In genomic region chr9:121616471-121616870, GRCm38 (mm10) we compare ENCODE assay signal across 12 mouse cellular contexts. TPM values are rescaled to one million over a fixed set of nuclear protein-coding genes. Genes with fewer than 3 reads are reported as not detected.
A peak's percentile ranks its signal among the peaks of the same experiment; 100 is the strongest.
DNase-seq lines count a peak whose midpoint lies in the region; ATAC-seq and TF ChIP-seq lines count a peak whose summit lies in the region.
"Had no signal": no experiment of that assay in that cellular context is flagged by ENCODE, and none has a peak within 500 bp of the region (broad histone marks: within the 10 kb centered on the region; RNA-seq: fewer than 3 reads in every experiment).

No protein-coding gene starts in this region.

- peak; percentile 71 for ATAC-seq in megakaryocyte progenitor cell, adult 5-6 weeks (replicated peaks; ENCODE audit: poor library complexity)
- ATAC-seq: forebrain, embryonic 15.5 days had no signal

- H3K27ac ChIP-seq in left cerebral cortex, adult 2 months = no peak overlapping the region
- H3K27ac ChIP-seq: forebrain, embryonic 15.5 days; liver, embryonic 13.5 days; neural tube, embryonic 12.5 days had no signal

- DNase-seq in cerebellum, adult 18-20 months = peak; percentile 32
- DNase-seq in cerebellum, adult 11 months = no peak
- no peak for DNase-seq in left cerebral cortex, adult 2 months (ENCODE audit: extremely low spot score in 1 of 2, low spot score in 2 of 2)
- no peak for DNase-seq in left cerebral cortex, adult 8-10 months (ENCODE audit: low spot score in 2 of 2)
- peak; percentile 39 for DNase-seq in ES-CJ7 (ENCODE audit: low read depth, low spot score)
- no peak for DNase-seq in yolk sac, embryonic 10.5 days (ENCODE audit: low spot score)
- DNase-seq in layer of hippocampus, adult 9-10 months (ENCODE audit: low spot score) = no peak
- DNase-seq: cerebellum, adult 9-10 months; liver, embryonic 13.5 days had no signal

- intact Hi-C loops in left cerebral cortex, adult 2 months (cut with DNase I) = no loop called here

- no peak overlapping the region for H3K4me3 ChIP-seq in left cerebral cortex, adult 2 months
- H3K4me3 ChIP-seq: forebrain, embryonic 15.5 days; liver, embryonic 13.5 days; neural tube, embryonic 12.5 days had no signal

- peak; percentile 45 for TF ChIP-seq CTCF in left cerebral cortex, adult 2 months (IDR thresholded peaks at IDR 0.05)

RNA-seq across cellular contexts. Expression of gene Lyzl4, which starts 25.4 kb away (rescaled TPM):
- 1 to 10 TPM; 1.7 to 2.3 TPM for total RNA-seq in left cerebral cortex, adult 2 months (2021)
- 1 to 10 TPM; 1.2 to 4.4 (median 2.4) TPM for total RNA-seq in left cerebral cortex, adult 8-10 months (2022)
- not detected in 2 replicates for total RNA-seq in megakaryocyte progenitor cell, adult 5-6 weeks (2015)
- total RNA-seq in megakaryocyte progenitor cell, adult 5-6 weeks (2017) = not detected in 2 replicates

RNA-seq across cellular contexts. Expression of gene Vipr1, which starts 26.0 kb away (rescaled TPM):
- 10 to 100 TPM; 27.7 to 28.1 TPM for total RNA-seq in left cerebral cortex, adult 2 months (2021)
- total RNA-seq in left cerebral cortex, adult 8-10 months (2022) = 10 to 100 TPM; 20.8 to 23.8 (median 21.7) TPM
- total RNA-seq in megakaryocyte progenitor cell, adult 5-6 weeks (2015) = not detected in 2 replicates
- 0.12 and 0.41 TPM in 2 replicates for total RNA-seq in megakaryocyte progenitor cell, adult 5-6 weeks (2017)

Comparison
In these comparisons a context has a peak if more than half of its experiments do, and no peak if none do; other contexts are left out.
1. DNase-seq: peak in cerebellum, adult 18-20 months (2 of 2) and ES-CJ7 (single experiment); none in cerebellum, adult 11 months (single experiment), left cerebral cortex, adult 2 months (0 of 2), left cerebral cortex, adult 8-10 months (0 of 2), yolk sac, embryonic 10.5 days (single experiment) and layer of hippocampus, adult 9-10 months (single experiment).
2. RNA of gene Vipr1, which starts 26.0 kb away (total RNA-seq): 27.7 to 28.1 TPM in left cerebral cortex, adult 2 months and 20.8 to 23.8 TPM in left cerebral cortex, adult 8-10 months; 0.12 to 0.41 TPM in megakaryocyte progenitor cell, adult 5-6 weeks; every median in the first group is over 10 times any median in the second.